Mouse (Mus musculus) embryo, embryonic 10.5 days (tissue): Measurements from ENCODE around the gene Aagab.

Source experiments
- DNase-seq: peaks from one replicate; pipeline ENCODE4 v3.0.0-alpha.2; 2015; ENCODE audit warnings: low spot score

Aagab gene

GRCm38 (mm10) chr9:63608006-63608405 is 5.5 kb downstream of the Aagab start:
- DNase-seq, result no peak

- DNase-seq, result no peak
These were observed 6.8 kb downstream of the Aagab start for GRCm38 (mm10) chr9:63609246-63609645.

GRCm38 (mm10) chr9:63609776-63610175 is 7.3 kb downstream of the Aagab start:
- DNase-seq, result no peak

- no peak for DNase-seq
These were observed 7.8 kb downstream of the Aagab start for GRCm38 (mm10) chr9:63610231-63610630.

GRCm38 (mm10) chr9:63610841-63611366 is 8.4 kb downstream of the Aagab start:
- peak; percentile 42 for DNase-seq

GRCm38 (mm10) chr9:63611967-63612366 is 9.5 kb downstream of the Aagab start:
- DNase-seq, result no peak

GRCm38 (mm10) chr9:63612565-63613515 is 10.4 kb downstream of the Aagab start:
- DNase-seq, result peak; percentile 70

- no peak for DNase-seq
These were observed 11.1 kb downstream of the Aagab start for GRCm38 (mm10) chr9:63613569-63613968.

GRCm38 (mm10) chr9:63614018-63614985 is 11.8 kb downstream of the Aagab start:
- DNase-seq, result no peak

- DNase-seq, result no peak
These were observed 15.5 kb downstream of the Aagab start for GRCm38 (mm10) chr9:63617967-63618366.

- DNase-seq, result no peak
These were observed 21.6 kb downstream of the Aagab start for GRCm38 (mm10) chr9:63623895-63624569.

GRCm38 (mm10) chr9:63625090-63625756 is 22.8 kb downstream of the Aagab start:
- no peak for DNase-seq

GRCm38 (mm10) chr9:63632045-63632444 is 29.6 kb downstream of the Aagab start:
- DNase-seq, result no peak

- no peak for DNase-seq
These were observed 30.5 kb downstream of the Aagab start for GRCm38 (mm10) chr9:63632924-63633323.

- no peak for DNase-seq
These were observed 30.9 kb downstream of the Aagab start for GRCm38 (mm10) chr9:63633334-63633733.

- no peak for DNase-seq
These were observed 33.7 kb downstream of the Aagab start for GRCm38 (mm10) chr9:63636113-63636512.

GRCm38 (mm10) chr9:63641983-63642646 is 39.7 kb downstream of the Aagab start:
- DNase-seq, result no peak

- DNase-seq, result no peak
These were observed 41.6 kb downstream of the Aagab start for GRCm38 (mm10) chr9:63644011-63644410.

GRCm38 (mm10) chr9:63645084-63645483 is 42.6 kb downstream of the Aagab start:
- DNase-seq, result no peak
